Mouse (Mus musculus): ENCODE results near the gene Oaf. TPM values are rescaled to one million over a fixed set of nuclear protein-coding genes. Genes with fewer than 3 reads are reported as not detected.
A peak's percentile ranks its signal among the peaks of the same experiment; 100 is the strongest.

The Oaf gene
- polyA plus RNA-seq, 1 experiment from 2014 or later: 37.8 TPM

DNA sequence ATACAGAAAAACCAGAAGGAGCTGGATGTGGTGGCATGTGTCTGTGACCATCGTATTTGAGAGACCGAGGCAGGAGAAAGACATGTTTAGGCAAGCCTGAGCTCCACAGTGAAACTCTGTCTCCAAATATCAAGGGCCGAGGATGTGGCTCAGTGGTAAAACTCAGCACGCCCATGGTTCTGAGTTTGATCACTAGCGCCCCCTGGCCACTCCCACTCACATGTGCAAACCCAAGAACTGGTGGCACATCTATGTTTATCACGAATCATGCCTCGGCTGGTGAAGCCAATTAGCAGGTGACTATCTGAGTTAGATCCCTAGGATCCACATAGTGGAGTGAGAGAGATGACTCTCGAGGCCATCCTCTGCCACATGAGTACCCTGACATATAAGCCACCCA, 27.6 kb upstream of the Oaf start:
- Histone ChIP-seq H3K4me2 (no peak overlapping the region), H3K9ac (ENCODE audit: low read depth, low read length) (no peak overlapping the region), H3K27me3 (ENCODE audit: control insufficient read depth, insufficient read depth, low read length) (peaks cover 25% of the 10 kb centered on the region), H3K4me1 (ENCODE audit: control insufficient read depth, insufficient read depth, low read length) (peaks cover 9% of the 10 kb centered on the region), H3K27ac (ENCODE audit: low read depth, low read length) (no peak overlapping the region), H3K36me3 (ENCODE audit: control insufficient read depth, insufficient read depth, low read length) (no peaks in the 10 kb centered on the region), H3K9me3 (replicated peaks; ENCODE audit: control insufficient read depth, low read length) (no peaks in the 10 kb centered on the region), H3K4me3 (ENCODE audit: low read depth, low read length) (no peak overlapping the region)
- ATAC-seq (replicated peaks; ENCODE audit: insufficient number of reproducible peaks, low FRiP score, low TSS enrichment): no peak
- 67% methylated on average over 8 of the region's 8 CpGs for WGBS (ENCODE audit: insufficient replicate concordance)

DNA sequence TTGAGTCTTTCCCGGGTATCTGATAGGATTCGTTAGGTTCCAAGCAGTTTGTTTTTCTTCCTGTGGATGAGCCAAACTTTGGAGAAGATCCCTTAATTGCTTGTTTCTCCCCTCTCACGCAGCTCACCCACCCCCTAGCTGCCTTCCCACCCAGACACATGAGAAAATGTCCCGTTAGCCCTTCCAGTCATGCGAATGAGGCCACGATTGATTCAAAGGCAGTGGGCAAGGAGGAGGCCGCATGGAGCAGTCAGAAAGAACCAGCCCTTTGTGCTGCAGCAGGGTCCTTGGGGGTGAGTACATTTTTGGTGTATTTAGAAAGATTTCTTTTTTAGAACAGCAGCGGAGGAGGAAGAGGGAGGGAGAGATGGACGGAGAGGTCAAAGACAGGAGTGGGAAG, 25.5 kb upstream of the Oaf start:
- Histone ChIP-seq H3K4me3 (ENCODE audit: low read depth, low read length) (no peak overlapping the region), H3K27me3 (ENCODE audit: control insufficient read depth, insufficient read depth, low read length) (peaks cover 8% of the 10 kb centered on the region; the same call in 1 of the 2 replicates), H3K27ac (ENCODE audit: low read depth, low read length) (no peak overlapping the region), H3K9ac (ENCODE audit: low read depth, low read length) (no peak overlapping the region), H3K9me3 (replicated peaks; ENCODE audit: control insufficient read depth, low read length) (no peaks in the 10 kb centered on the region), H3K4me1 (ENCODE audit: control insufficient read depth, insufficient read depth, low read length) (peaks cover 17% of the 10 kb centered on the region), H3K36me3 (ENCODE audit: control insufficient read depth, insufficient read depth, low read length) (no peaks in the 10 kb centered on the region), H3K4me2 (no peak overlapping the region)
- 57% methylated on average over 9 of the region's 9 CpGs for WGBS (ENCODE audit: insufficient replicate concordance)
- ATAC-seq (replicated peaks; ENCODE audit: insufficient number of reproducible peaks, low FRiP score, low TSS enrichment): no peak

DNA sequence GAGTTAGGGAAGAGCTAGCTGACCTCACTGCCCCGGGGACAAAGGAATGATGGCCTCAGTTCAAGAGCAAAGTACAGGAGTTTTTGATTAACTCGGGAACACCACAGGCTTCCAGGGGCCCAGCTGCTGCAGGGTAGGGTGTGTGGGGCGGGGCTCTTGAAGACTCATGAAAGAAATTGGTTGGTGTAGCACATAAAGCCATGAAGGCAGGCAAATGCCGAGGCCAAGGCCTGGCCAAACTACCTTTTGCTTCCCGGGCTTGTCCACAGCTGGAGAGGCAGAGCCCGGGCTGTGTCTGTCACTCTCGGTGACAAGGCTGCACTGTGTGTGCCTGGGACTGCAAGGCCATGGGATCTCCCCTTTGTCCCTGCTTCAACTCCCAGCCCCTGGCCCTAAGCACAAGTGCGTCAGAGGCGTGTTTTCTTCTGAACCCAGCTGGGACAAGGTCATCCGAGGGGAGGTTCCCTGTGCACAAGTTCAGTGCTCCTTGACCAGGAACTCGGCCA, 24.3 kb upstream of the Oaf start:
- WGBS (ENCODE audit: insufficient replicate concordance): 34% methylated on average over 11 of the region's 11 CpGs
- no peak for ATAC-seq (replicated peaks; ENCODE audit: insufficient number of reproducible peaks, low FRiP score, low TSS enrichment)
- Histone ChIP-seq H3K27ac (ENCODE audit: low read depth, low read length) (no peak overlapping the region), H3K4me3 (ENCODE audit: low read depth, low read length) (no peak overlapping the region), H3K4me1 (ENCODE audit: control insufficient read depth, insufficient read depth, low read length) (peaks cover 17% of the 10 kb centered on the region), H3K36me3 (ENCODE audit: control insufficient read depth, insufficient read depth, low read length) (no peaks in the 10 kb centered on the region), H3K9me3 (replicated peaks; ENCODE audit: control insufficient read depth, low read length) (no peaks in the 10 kb centered on the region), H3K27me3 (ENCODE audit: control insufficient read depth, insufficient read depth, low read length) (no peaks in the 10 kb centered on the region), H3K4me2 (no peak overlapping the region), H3K9ac (ENCODE audit: low read depth, low read length) (no peak overlapping the region)

DNA sequence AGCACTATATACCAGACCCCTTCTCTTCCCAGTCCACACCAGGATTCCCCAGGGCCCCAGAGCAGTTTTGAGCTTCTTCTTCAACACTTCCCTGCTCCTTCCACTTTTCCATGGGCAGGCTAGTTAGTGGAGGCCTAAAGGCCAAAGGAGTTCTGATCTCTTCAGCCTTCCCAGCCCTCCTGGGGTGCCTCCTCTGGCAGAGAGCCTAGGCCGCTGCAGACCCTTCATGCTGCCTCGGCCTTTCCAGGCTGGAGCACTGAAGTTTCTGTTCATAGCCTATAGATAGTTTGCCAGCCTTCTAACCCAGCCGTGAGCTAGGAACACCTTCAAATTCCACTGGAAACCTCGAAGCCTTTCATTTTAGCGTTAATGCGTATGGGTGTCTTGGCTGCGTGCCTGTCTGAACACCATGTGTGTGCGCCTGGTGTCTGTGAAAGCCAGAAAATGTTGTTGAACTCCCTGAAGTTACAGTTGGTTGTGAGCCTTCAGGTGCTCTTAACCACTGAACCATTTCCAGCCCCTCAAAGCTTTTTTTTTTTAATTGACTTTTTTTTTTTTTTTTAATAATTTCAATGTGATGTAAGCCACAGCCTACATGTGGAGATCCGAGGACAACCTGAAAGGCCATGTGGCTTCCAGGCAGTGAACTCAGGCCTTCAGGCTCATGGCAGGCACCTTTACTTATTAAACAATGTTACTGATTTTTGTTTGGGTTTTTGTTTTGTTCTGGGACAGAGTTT, 23.3 kb upstream of the Oaf start:
- no peak overlapping the region for H3K27ac ChIP-seq (ENCODE audit: low read depth, low read length)
- H3K4me3 ChIP-seq (ENCODE audit: low read depth, low read length): no peak overlapping the region
- H3K9me3 ChIP-seq (replicated peaks; ENCODE audit: control insufficient read depth, low read length): no peaks in the 10 kb centered on the region
- H3K36me3 ChIP-seq (ENCODE audit: control insufficient read depth, insufficient read depth, low read length): no peaks in the 10 kb centered on the region
- 82% methylated on average over 9 of the region's 9 CpGs for WGBS (ENCODE audit: insufficient replicate concordance)
- H3K27me3 ChIP-seq (ENCODE audit: control insufficient read depth, insufficient read depth, low read length): no peaks in the 10 kb centered on the region
- H3K4me2 ChIP-seq: no peak overlapping the region
- ATAC-seq (replicated peaks; ENCODE audit: insufficient number of reproducible peaks, low FRiP score, low TSS enrichment): no peak
- no peak overlapping the region for H3K9ac ChIP-seq (ENCODE audit: low read depth, low read length)
- peaks cover 17% of the 10 kb centered on the region for H3K4me1 ChIP-seq (ENCODE audit: control insufficient read depth, insufficient read depth, low read length)

DNA sequence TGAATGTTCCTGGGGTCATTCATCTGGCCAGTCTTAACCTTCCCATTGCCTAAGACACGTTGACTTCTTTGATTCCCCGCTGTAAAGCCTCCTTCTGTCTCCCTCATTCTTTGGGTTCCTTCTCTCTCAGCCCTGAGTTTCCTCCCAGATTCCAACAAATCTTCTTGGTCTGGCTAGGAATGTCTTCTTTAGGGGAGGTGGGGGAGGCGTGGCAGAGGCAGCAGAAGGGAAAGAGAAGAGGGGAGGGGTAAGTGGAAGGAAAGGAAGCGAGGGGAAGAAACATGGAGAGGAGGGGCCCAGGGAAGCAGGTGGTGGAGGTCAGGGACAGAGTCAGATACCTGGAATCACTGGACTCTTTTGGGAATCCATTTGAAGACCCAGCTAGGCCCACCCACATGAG, 22.7 kb upstream of the Oaf start:
- no peak overlapping the region for H3K4me2 ChIP-seq
- no peaks in the 10 kb centered on the region for H3K9me3 ChIP-seq (replicated peaks; ENCODE audit: control insufficient read depth, low read length)
- H3K36me3 ChIP-seq (ENCODE audit: control insufficient read depth, insufficient read depth, low read length): no peaks in the 10 kb centered on the region
- H3K27ac ChIP-seq (ENCODE audit: low read depth, low read length): no peak overlapping the region
- no peak overlapping the region for H3K9ac ChIP-seq (ENCODE audit: low read depth, low read length)
- H3K27me3 ChIP-seq (ENCODE audit: control insufficient read depth, insufficient read depth, low read length): no peaks in the 10 kb centered on the region
- WGBS (ENCODE audit: insufficient replicate concordance): 75% methylated on average over 4 of the region's 4 CpGs
- H3K4me3 ChIP-seq (ENCODE audit: low read depth, low read length): no peak overlapping the region
- H3K4me1 ChIP-seq (ENCODE audit: control insufficient read depth, insufficient read depth, low read length): peaks cover 17% of the 10 kb centered on the region
- no peak for ATAC-seq (replicated peaks; ENCODE audit: insufficient number of reproducible peaks, low FRiP score, low TSS enrichment)

DNA sequence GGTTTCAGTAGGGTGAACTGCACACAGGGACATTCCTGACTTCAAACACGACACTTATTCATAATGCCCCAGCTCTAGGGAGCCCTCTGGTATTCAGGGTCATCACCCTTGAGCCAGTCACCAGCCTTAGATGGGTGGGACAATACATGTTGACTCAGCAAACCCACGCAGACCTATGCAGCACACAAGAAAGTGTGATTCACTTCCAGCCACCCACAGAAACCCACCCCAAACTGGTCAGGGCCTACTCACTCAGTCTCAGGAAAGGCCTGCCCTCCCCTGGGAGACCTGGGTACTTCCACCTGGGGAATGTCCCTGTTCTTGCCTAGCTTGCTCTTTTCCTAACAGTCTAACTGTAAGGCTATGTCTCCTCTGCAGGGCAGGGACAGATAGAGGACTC, 22.2 kb upstream of the Oaf start:
- peaks cover 17% of the 10 kb centered on the region for H3K4me1 ChIP-seq (ENCODE audit: control insufficient read depth, insufficient read depth, low read length)
- 51% methylated on average over 2 of the region's 2 CpGs for WGBS (ENCODE audit: insufficient replicate concordance)
- H3K36me3 ChIP-seq (ENCODE audit: control insufficient read depth, insufficient read depth, low read length): no peaks in the 10 kb centered on the region
- no peaks in the 10 kb centered on the region for H3K9me3 ChIP-seq (replicated peaks; ENCODE audit: control insufficient read depth, low read length)
- H3K4me3 ChIP-seq (ENCODE audit: low read depth, low read length): no peak overlapping the region
- no peak overlapping the region for H3K9ac ChIP-seq (ENCODE audit: low read depth, low read length)
- no peak overlapping the region for H3K27ac ChIP-seq (ENCODE audit: low read depth, low read length)
- H3K27me3 ChIP-seq (ENCODE audit: control insufficient read depth, insufficient read depth, low read length): no peaks in the 10 kb centered on the region
- peak; percentile 14; the same call in 1 of the 2 replicates for ATAC-seq (replicated peaks; ENCODE audit: insufficient number of reproducible peaks, low FRiP score, low TSS enrichment)
- H3K4me2 ChIP-seq: no peak overlapping the region

DNA sequence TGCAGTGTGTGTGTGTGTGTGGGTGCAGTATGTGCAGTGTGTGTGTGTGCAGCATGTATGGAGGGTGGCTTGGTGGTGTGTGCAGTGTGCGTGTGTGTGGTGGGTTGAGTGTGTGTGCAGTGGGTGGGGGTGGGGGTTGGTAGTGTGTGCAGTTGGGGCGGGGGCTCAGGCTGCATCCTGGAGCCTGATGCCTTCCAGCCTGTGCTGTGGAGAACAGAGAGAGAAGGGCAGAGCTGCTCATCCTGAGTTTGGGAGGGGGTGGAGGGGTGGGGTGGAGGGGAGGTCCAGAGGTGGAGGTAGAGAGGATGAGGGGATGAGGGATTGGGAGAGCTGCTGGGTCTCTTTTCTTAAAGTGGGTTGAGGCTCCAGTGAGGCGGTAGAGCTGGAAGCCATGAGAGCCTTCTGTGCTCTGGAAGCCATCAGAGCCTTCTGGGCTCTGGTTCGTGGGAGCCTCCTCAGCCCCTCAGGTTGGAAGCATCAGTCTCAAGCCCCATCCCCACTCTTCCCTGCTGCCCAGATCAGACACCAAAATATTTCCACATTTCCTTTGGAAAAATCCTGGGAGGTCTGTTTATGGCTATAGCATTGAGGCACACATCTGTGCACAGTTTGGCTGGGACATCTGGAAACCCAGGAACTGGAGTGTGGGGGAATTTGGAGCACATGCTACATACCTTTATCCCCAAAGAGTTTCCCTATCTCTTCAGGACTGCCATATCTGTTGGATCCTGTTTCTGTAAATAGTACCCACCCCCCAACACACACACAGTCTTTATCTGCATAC, 21.6 kb upstream of the Oaf start:
- Histone ChIP-seq H3K9me3 (replicated peaks; ENCODE audit: control insufficient read depth, low read length) (no peaks in the 10 kb centered on the region), H3K4me3 (ENCODE audit: low read depth, low read length) (no peak overlapping the region), H3K9ac (ENCODE audit: low read depth, low read length) (no peak overlapping the region), H3K36me3 (ENCODE audit: control insufficient read depth, insufficient read depth, low read length) (no peaks in the 10 kb centered on the region), H3K4me2 (no peak overlapping the region), H3K4me1 (ENCODE audit: control insufficient read depth, insufficient read depth, low read length) (peaks cover 17% of the 10 kb centered on the region), H3K27me3 (ENCODE audit: control insufficient read depth, insufficient read depth, low read length) (no peaks in the 10 kb centered on the region), H3K27ac (ENCODE audit: low read depth, low read length) (peak overlapping the region; percentile 37; the same call in 1 of the 2 replicates)
- 58% methylated on average over 4 of the region's 4 CpGs for WGBS (ENCODE audit: insufficient replicate concordance)
- no peak for ATAC-seq (replicated peaks; ENCODE audit: insufficient number of reproducible peaks, low FRiP score, low TSS enrichment)

DNA sequence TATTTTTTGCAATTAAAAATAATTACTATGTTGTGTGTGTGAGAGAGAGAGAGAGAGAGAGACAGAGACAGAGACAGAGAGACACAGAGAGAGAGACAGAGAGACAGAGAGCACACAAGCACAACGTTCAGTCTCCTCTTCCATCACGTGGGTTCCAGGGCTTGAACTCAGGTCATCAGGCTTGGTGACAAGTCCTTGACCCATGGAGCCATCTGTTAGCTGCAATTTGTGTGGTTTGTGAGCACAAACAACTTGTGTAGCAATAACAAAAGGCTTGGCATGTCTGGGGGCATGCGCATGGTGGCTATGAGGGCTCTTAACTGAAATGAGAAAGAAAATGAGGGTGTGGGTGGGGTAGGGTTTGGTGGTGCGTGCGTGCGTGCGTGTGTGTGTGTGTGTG, 20.9 kb upstream of the Oaf start:
- no peak overlapping the region for H3K27ac ChIP-seq (ENCODE audit: low read depth, low read length)

More for the DNA sequence above, 20.9 kb upstream of the Oaf start:
- no peak for ATAC-seq (replicated peaks; ENCODE audit: insufficient number of reproducible peaks, low FRiP score, low TSS enrichment)
- H3K4me3 ChIP-seq (ENCODE audit: low read depth, low read length): no peak overlapping the region
- no peaks in the 10 kb centered on the region for H3K9me3 ChIP-seq (replicated peaks; ENCODE audit: control insufficient read depth, low read length)
- no peak overlapping the region for H3K9ac ChIP-seq (ENCODE audit: low read depth, low read length)
- WGBS (ENCODE audit: insufficient replicate concordance): 85% methylated on average over 7 of the region's 7 CpGs
- H3K4me1 ChIP-seq (ENCODE audit: control insufficient read depth, insufficient read depth, low read length): peaks cover 17% of the 10 kb centered on the region
- H3K27me3 ChIP-seq (ENCODE audit: control insufficient read depth, insufficient read depth, low read length): no peaks in the 10 kb centered on the region
- no peaks in the 10 kb centered on the region for H3K36me3 ChIP-seq (ENCODE audit: control insufficient read depth, insufficient read depth, low read length)
- H3K4me2 ChIP-seq: no peak overlapping the region

All from heart, embryonic 11.5 days (tissue).